Mouse (Mus musculus): ENCODE measurements around the gene Klhdc10. TPM values are rescaled to one million over a fixed set of nuclear protein-coding genes. Genes with fewer than 3 reads are reported as not detected.

The Klhdc10 gene
- total RNA-seq, 2 experiments from 2014 or later = 73.6 to 86.9 TPM

- DNase-seq (ENCODE audit: low spot score in 2 of 2) = no peak
These were observed 63.9 kb downstream of the Klhdc10 start for GRCm38 (mm10) chr6:30465586-30465985.

DNA sequence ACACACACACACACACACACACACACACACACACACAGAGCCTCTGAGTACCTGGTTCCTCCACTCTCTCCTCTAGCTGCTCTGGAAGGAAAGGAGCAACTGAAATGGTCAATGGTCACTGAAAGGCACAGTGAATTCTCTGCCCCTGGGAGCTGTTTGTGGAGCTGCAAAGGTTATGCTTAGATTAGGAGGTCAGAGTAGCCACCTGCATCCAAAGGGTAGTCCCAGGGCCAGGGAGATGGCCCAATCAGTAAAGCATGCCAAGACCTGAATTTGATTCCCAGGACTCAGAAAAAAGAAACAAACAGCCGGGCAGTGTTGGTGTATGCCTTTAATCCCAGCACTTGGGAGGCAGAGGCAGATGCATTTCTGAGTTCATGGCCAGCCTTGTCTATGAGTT lies 66.4 kb downstream of the Klhdc10 start:
- DNase-seq (ENCODE audit: low spot score in 2 of 2) = no peak

GRCm38 (mm10) chr6:30468684-30469083 lies 67.0 kb downstream of the Klhdc10 start:
- peak in 1 of 2 experiments; percentile 60 for DNase-seq (ENCODE audit: low spot score in 2 of 2)

GRCm38 (mm10) chr6:30469370-30469769 lies 67.7 kb downstream of the Klhdc10 start:
- DNase-seq (ENCODE audit: low spot score in 2 of 2) = peak in 1 of 2 experiments; percentile 66

GRCm38 (mm10) chr6:30471706-30472105 lies 70.0 kb downstream of the Klhdc10 start:
- DNase-seq (ENCODE audit: low spot score in 2 of 2) = no peak

DNA sequence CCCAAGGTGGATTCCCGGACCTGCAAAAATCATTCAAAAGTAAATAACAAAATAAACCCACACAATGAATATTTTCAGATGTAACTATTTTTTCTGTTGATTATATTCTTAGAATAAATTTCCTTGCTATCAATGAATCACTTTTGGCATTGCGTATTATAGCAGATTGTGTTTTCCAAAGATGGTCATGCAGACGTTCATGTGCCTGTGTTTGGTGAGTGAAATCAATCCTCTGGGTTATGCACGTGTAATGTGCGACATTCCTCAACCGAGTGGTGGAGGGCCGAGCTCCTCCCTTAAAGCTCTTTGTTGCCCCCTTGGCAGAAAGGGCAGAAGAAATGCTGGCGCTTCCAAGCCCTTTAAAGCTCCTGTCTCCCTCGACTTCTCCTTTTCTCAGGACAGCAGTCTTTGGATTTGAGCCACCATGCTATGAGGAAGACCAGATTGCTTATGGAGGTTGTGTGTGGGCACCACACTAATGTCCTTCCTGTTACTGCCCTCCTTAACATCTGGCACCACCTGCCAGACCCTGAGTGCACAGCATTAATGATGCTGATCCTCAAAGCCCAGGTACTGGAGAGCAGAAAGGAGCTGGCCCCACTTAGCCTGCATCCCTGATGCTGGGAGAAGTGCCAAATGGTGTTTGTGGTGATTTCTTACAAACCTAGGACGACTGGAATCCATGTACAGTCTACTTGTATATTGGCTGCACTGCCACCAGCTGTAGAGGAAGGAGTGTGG lies 74.5 kb downstream of the Klhdc10 start:
- no peak for DNase-seq (ENCODE audit: low spot score in 2 of 2)

- no peak for DNase-seq (ENCODE audit: low spot score in 2 of 2)
These were observed 75.6 kb downstream of the Klhdc10 start for GRCm38 (mm10) chr6:30477210-30477714.

DNA sequence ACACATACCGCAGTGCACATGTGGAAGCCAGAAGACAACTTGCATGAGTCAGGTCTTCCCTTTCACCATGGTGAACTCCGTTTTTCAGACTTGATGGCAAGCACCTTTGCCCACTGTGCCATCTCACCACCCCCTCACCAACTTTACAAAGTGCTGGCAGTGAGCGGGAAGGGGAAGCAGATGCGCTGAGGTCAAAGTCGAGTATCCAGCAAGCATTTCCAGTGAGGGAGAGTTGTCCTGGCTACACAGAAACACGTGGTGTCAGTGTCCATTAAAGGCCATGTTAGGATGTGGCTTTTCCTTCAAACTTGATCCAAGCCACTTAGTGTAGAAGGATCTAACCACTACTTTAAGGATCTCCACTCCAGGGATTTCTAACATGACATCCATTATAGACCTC lies 76.1 kb downstream of the Klhdc10 start:
- DNase-seq (ENCODE audit: low spot score in 2 of 2) = no peak

GRCm38 (mm10) chr6:30479418-30479817 lies 77.8 kb downstream of the Klhdc10 start:
- DNase-seq (ENCODE audit: low spot score in 2 of 2) = no peak

- no peak for DNase-seq (ENCODE audit: low spot score in 2 of 2)
These were observed 81.2 kb downstream of the Klhdc10 start for GRCm38 (mm10) chr6:30482908-30483307.

- DNase-seq (ENCODE audit: low spot score in 2 of 2) = no peak
These were observed 84.8 kb downstream of the Klhdc10 start for GRCm38 (mm10) chr6:30486504-30486903.

DNA sequence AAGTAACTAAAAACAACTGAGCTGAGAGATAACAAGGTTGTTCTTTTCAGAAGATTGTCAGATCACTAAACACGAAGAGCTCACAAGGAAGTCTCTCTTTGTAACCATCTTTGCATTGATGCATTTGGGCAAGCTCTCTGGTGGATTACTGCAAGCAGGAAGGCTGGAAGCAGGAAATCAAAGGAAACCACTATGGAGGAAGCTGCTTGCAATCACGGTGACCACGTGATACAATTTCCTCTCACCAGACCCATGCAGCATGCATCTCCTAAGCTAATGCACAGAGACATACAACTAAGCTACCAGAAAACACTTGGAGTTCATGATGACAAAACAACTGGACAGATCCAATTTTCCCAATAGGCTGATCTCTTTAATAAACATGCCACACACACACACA lies 97.4 kb downstream of the Klhdc10 start:
- no peak for DNase-seq (ENCODE audit: low spot score in 2 of 2)

Other genes starting within 250 kb of the Klhdc10 start
- gene Ube2h, start 97.3 kb upstream of the Klhdc10 start, total RNA-seq (2021) = 100 to 1,000 TPM in 1 of 2 experiments, 10 to 100 TPM in 1; 82.2 to 103 TPM
- 10 to 100 TPM; 24.8 to 25.4 TPM for gene Zc3hc1, start 10.8 kb upstream of the Klhdc10 start, total RNA-seq (2021)
- gene Tmem209, start 107.9 kb downstream of the Klhdc10 start, total RNA-seq (2021) = 10 to 100 TPM; 15.7 to 16.4 TPM
- under 1 TPM; 0.49 to 0.74 TPM for gene Ssmem1, start 108.0 kb downstream of the Klhdc10 start, total RNA-seq (2021)
- 1 to 10 TPM; 4.2 to 4.4 TPM for gene Cpa2, start 139.7 kb downstream of the Klhdc10 start, total RNA-seq (2021)
- gene Cpa4, start 166.5 kb downstream of the Klhdc10 start, total RNA-seq (2021) = 1 to 10 TPM; 1.7 to 2.0 TPM
- 1 to 10 TPM; 1.6 to 1.9 TPM for gene Cpa5, start 209.1 kb downstream of the Klhdc10 start, total RNA-seq (2021)
- under 1 TPM; 0.44 to 0.64 TPM for gene Cpa1, start 237.3 kb downstream of the Klhdc10 start, total RNA-seq (2021)

Measured in gastrocnemius, postnatal 4 days (tissue).